Mouse (Mus musculus): Measurements from ENCODE around the gene Bcas3. TPM values are rescaled to one million over a fixed set of nuclear protein-coding genes. Genes with fewer than 3 reads are reported as not detected.

The Bcas3 gene
- total and polyA plus RNA-seq, 2 experiments from 2014 or later, result 29.3 to 31.6 TPM

GRCm38 (mm10) chr11:85474326-85474725 lies 121.4 kb downstream of the Bcas3 start:
- no peaks in the 10 kb centered on the region for H3K36me3 ChIP-seq (ENCODE audit: insufficient read depth)
- no peaks in the 10 kb centered on the region for H3K4me1 ChIP-seq (ENCODE audit: insufficient read depth)
- ATAC-seq (no peak), DNase-seq (no peak)
- H3K4me2 ChIP-seq (ENCODE audit: low read depth), result no peak overlapping the region
- WGBS, result 32% methylated on average over 12 of the region's 12 CpGs
- TF ChIP-seq CTCF (IDR thresholded peaks at IDR 0.05; ENCODE audit: low read depth), result no peak
- no peaks in the 10 kb centered on the region for H3K27me3 ChIP-seq (ENCODE audit: insufficient read depth, low read length)
- no peak overlapping the region for H3K4me3 ChIP-seq (ENCODE audit: low read depth, low read length)
- H3K27ac ChIP-seq (ENCODE audit: low read depth, low read length), result no peak overlapping the region
- no peak overlapping the region for H3K9ac ChIP-seq
- no peaks in the 10 kb centered on the region for H3K9me3 ChIP-seq (ENCODE audit: low read length)

- Histone ChIP-seq H3K9ac (no peak overlapping the region), H3K27ac (ENCODE audit: low read depth, low read length) (no peak overlapping the region), H3K9me3 (ENCODE audit: low read length) (no peaks in the 10 kb centered on the region), H3K4me1 (ENCODE audit: insufficient read depth) (no peaks in the 10 kb centered on the region), H3K4me3 (ENCODE audit: low read depth, low read length) (no peak overlapping the region), H3K36me3 (ENCODE audit: insufficient read depth) (no peaks in the 10 kb centered on the region), H3K4me2 (ENCODE audit: low read depth) (no peak overlapping the region), H3K27me3 (ENCODE audit: insufficient read depth, low read length) (no peaks in the 10 kb centered on the region)
- 72% methylated on average over 6 of the region's 6 CpGs for WGBS
- ATAC-seq (no peak), DNase-seq (no peak)
- peak; percentile 33 for TF ChIP-seq CTCF (IDR thresholded peaks at IDR 0.05; ENCODE audit: low read depth)
These were observed 129.9 kb downstream of the Bcas3 start for GRCm38 (mm10) chr11:85482737-85483467.

GRCm38 (mm10) chr11:85485197-85485940 lies 132.4 kb downstream of the Bcas3 start:
- DNase-seq (no peak), ATAC-seq (no peak)
- Histone ChIP-seq H3K9ac (no peak overlapping the region), H3K36me3 (ENCODE audit: insufficient read depth) (no peaks in the 10 kb centered on the region), H3K4me1 (ENCODE audit: insufficient read depth) (no peaks in the 10 kb centered on the region), H3K4me2 (ENCODE audit: low read depth) (no peak overlapping the region), H3K27me3 (ENCODE audit: insufficient read depth, low read length) (no peaks in the 10 kb centered on the region), H3K9me3 (ENCODE audit: low read length) (no peaks in the 10 kb centered on the region), H3K4me3 (ENCODE audit: low read depth, low read length) (no peak overlapping the region), H3K27ac (ENCODE audit: low read depth, low read length) (no peak overlapping the region)
- 85% methylated on average over 6 of the region's 6 CpGs for WGBS
- no peak for TF ChIP-seq CTCF (IDR thresholded peaks at IDR 0.05; ENCODE audit: low read depth)

GRCm38 (mm10) chr11:85487501-85487900 lies 134.5 kb downstream of the Bcas3 start:
- ATAC-seq, result no peak
- H3K36me3 ChIP-seq (ENCODE audit: insufficient read depth), result no peaks in the 10 kb centered on the region
- no peaks in the 10 kb centered on the region for H3K4me1 ChIP-seq (ENCODE audit: insufficient read depth)
- no peaks in the 10 kb centered on the region for H3K27me3 ChIP-seq (ENCODE audit: insufficient read depth, low read length)
- H3K4me2 ChIP-seq (ENCODE audit: low read depth), result no peak overlapping the region
- no peak overlapping the region for H3K4me3 ChIP-seq (ENCODE audit: low read depth, low read length)
- TF ChIP-seq CTCF (IDR thresholded peaks at IDR 0.05; ENCODE audit: low read depth), result no peak
- H3K9ac ChIP-seq, result no peak overlapping the region
- H3K9me3 ChIP-seq (ENCODE audit: low read length), result no peaks in the 10 kb centered on the region
- no peak overlapping the region for H3K27ac ChIP-seq (ENCODE audit: low read depth, low read length)
- WGBS, result 14% methylated on average over 7 of the region's 7 CpGs
- no peak for DNase-seq

- Histone ChIP-seq H3K4me3 (ENCODE audit: low read depth, low read length) (no peak overlapping the region), H3K4me1 (ENCODE audit: insufficient read depth) (no peaks in the 10 kb centered on the region), H3K9me3 (ENCODE audit: low read length) (no peaks in the 10 kb centered on the region), H3K4me2 (ENCODE audit: low read depth) (no peak overlapping the region), H3K36me3 (ENCODE audit: insufficient read depth) (no peaks in the 10 kb centered on the region), H3K27me3 (ENCODE audit: insufficient read depth, low read length) (no peaks in the 10 kb centered on the region), H3K27ac (ENCODE audit: low read depth, low read length) (peak overlapping the region; percentile 15; the same call in 1 of the 2 replicates), H3K9ac (no peak overlapping the region)
- DNase-seq (peak; percentile 22), ATAC-seq (0 out of 2 replicates have a peak, but pooled peaks have one; percentile 27)
- WGBS, result 26% methylated on average over 12 of the region's 12 CpGs
- TF ChIP-seq CTCF (IDR thresholded peaks at IDR 0.05; ENCODE audit: low read depth), result no peak
These were observed 139.3 kb downstream of the Bcas3 start for GRCm38 (mm10) chr11:85492231-85492630.

- ATAC-seq (no peak), DNase-seq (peak; percentile 14)
- Histone ChIP-seq H3K4me2 (ENCODE audit: low read depth) (no peak overlapping the region), H3K4me1 (ENCODE audit: insufficient read depth) (no peaks in the 10 kb centered on the region), H3K4me3 (ENCODE audit: low read depth, low read length) (no peak overlapping the region), H3K9me3 (ENCODE audit: low read length) (no peaks in the 10 kb centered on the region), H3K27me3 (ENCODE audit: insufficient read depth, low read length) (no peaks in the 10 kb centered on the region), H3K9ac (no peak overlapping the region), H3K27ac (ENCODE audit: low read depth, low read length) (no peak overlapping the region), H3K36me3 (ENCODE audit: insufficient read depth) (no peaks in the 10 kb centered on the region)
- no peak for TF ChIP-seq CTCF (IDR thresholded peaks at IDR 0.05; ENCODE audit: low read depth)
- WGBS, result 57% methylated on average over 3 of the region's 3 CpGs
These were observed 139.7 kb downstream of the Bcas3 start for GRCm38 (mm10) chr11:85492666-85493065.

GRCm38 (mm10) chr11:85499561-85499960 lies 146.6 kb downstream of the Bcas3 start:
- no peaks in the 10 kb centered on the region for H3K36me3 ChIP-seq (ENCODE audit: insufficient read depth)
- H3K9ac ChIP-seq, result no peak overlapping the region
- TF ChIP-seq CTCF (IDR thresholded peaks at IDR 0.05; ENCODE audit: low read depth), result no peak
- no peak overlapping the region for H3K4me3 ChIP-seq (ENCODE audit: low read depth, low read length)
- no peak overlapping the region for H3K27ac ChIP-seq (ENCODE audit: low read depth, low read length)
- H3K27me3 ChIP-seq (ENCODE audit: insufficient read depth, low read length), result no peaks in the 10 kb centered on the region
- H3K4me2 ChIP-seq (ENCODE audit: low read depth), result no peak overlapping the region
- H3K9me3 ChIP-seq (ENCODE audit: low read length), result no peaks in the 10 kb centered on the region
- H3K4me1 ChIP-seq (ENCODE audit: insufficient read depth), result no peaks in the 10 kb centered on the region
- DNase-seq (no peak), ATAC-seq (no peak)
- WGBS, result 83% methylated on average over 5 of the region's 5 CpGs
